Comparison of ENCODE assay signal across 15 mouse cellular contexts in the genomic region with DNA sequence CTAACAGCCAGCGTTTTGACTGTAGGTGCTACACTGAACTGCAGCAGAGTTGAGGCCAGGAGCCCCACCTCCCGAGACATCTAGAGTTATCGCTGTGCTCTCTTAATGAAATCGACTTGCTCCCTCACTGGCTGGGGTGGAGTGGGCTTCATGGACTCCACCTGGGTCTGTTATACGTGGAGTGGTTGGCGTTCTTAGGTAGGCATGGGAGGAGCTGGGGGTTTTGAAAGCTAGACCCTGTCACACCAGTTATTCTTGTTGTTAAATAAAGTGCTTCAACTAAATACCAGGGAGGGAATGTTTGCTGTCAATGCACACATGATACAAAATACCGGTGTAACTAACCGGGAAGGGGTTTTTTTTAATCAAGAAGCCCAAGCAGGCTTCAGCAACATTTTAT.
"Had no signal": no experiment of that assay in that cellular context is flagged by ENCODE, and none has a peak within 500 bp of the region (broad histone marks: within the 10 kb centered on the region; RNA-seq: fewer than 3 reads in every experiment).

No protein-coding gene starts in this region.

- H3K4me3 ChIP-seq: left cerebral cortex, adult 2 months; limb, embryonic 12.5 days; liver, embryonic 15.5 days; neural tube, embryonic 13.5 days had no signal

- H3K27me3 ChIP-seq: liver, embryonic 15.5 days; megakaryocyte, embryonic 14.5 days; neural tube, embryonic 13.5 days had no signal

- H3K27ac ChIP-seq: left cerebral cortex, adult 2 months; limb, embryonic 12.5 days; liver, embryonic 15.5 days; macrophage; neural tube, embryonic 13.5 days had no signal

- DNase-seq: kidney, adult 8-10 months; kidney, postnatal 25 days; right cerebral cortex, postnatal 14 days; thymus, postnatal 4 days had no signal

- H3K4me2 ChIP-seq: limb, embryonic 12.5 days; liver, embryonic 11.5 days; liver, embryonic 15.5 days; midbrain, embryonic 11.5 days; neural tube, embryonic 13.5 days had no signal

- H3K4me1 ChIP-seq: liver, embryonic 15.5 days; megakaryocyte, embryonic 14.5 days; neural tube, embryonic 13.5 days had no signal

- ATAC-seq: inflammation-experienced regulatory T-cells, adult 6 months; intestine, postnatal 0 days; midbrain, embryonic 16.5 days had no signal

- H3K36me3 ChIP-seq: limb, embryonic 12.5 days; liver, embryonic 15.5 days; neural tube, embryonic 13.5 days had no signal

- H3K9ac ChIP-seq: limb, embryonic 12.5 days; liver, embryonic 15.5 days; neural tube, embryonic 13.5 days had no signal

- H3K9me3 ChIP-seq: limb, embryonic 12.5 days; liver, embryonic 15.5 days; neural tube, embryonic 13.5 days had no signal
